Mouse (Mus musculus): ENCODE results near the gene Anxa1. TPM values are rescaled to one million over a fixed set of nuclear protein-coding genes. Genes with fewer than 3 reads are reported as not detected.

Anxa1 gene
- polyA plus RNA-seq (2015; fragmentation: Nextera tagmentation; extraction: Ambion mirVana): 76.7 and 106 TPM in 2 replicates

DNA sequence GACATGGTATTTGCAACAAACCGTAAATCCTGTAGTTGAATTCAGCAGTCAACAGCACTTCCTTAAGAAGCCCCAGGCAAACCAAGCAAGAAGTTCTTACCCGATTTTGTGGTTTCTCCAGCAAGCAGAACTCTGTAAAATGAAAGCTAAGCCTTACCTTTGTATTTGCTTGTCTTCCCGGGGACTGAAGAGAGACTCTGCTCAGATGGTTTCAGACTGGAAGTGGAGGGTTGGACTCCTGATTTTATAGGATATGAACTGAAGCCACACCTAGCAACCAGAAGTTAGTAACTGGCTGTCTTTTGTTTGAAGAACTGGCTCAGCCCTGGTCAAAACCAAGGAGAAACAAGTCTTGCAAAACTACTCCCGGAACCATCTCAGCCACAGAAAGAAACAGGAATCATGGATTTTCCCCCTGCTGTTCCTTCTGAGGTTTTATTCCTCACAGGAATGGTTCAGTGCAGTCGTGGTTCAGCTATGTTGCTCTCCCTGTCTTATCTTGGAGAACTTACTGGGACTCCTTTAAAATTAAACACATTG, at the start of gene Anxa1:
Gene Anxa1, minus strand, starts transcription at position 490 of the 540 bp plus-strand sequence.
- DNase-seq (ENCODE audit: low spot score): peak; percentile 7

DNA sequence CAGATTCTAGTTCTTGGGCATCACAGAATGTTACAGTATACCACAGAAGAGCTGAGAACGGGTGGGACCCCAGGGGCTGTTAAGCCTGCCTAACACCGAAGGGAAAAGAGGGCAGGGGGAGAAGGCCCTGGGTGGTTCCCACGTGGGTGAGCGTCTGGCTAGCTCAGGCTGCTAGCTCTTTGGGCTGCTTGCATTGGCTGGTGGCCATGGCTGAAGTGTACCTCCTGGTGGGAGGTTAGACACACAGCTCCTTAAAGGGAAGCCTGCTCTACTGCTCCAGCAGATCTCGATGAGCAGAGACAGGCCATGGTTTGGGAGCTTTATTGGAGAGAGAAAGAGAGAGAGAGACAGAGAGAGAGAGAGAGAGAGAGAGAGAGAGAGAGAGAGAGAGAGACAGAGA, 46.3 kb upstream of the Anxa1 start:
- DNase-seq (ENCODE audit: low spot score): no peak

DNA sequence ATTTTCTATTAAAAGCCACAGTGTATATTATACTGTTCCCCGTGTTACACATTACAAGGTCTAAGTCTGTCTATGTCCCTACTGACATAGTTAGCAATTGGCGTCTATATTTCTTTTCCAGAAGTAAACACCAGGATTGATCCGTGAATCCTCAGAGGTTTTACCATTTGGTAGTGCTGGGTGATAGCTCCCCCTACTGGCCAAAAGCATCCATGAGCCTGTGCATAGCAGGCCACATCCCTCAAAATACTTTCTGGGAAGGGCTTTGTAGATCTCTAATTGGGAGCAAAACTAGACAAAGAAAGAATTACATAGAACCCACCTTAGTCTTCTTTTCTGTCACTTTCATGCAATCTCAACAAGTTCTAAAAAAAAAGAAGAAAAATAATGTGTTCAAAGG, 43.8 kb upstream of the Anxa1 start:
- DNase-seq (ENCODE audit: low spot score): peak; percentile 47

DNA sequence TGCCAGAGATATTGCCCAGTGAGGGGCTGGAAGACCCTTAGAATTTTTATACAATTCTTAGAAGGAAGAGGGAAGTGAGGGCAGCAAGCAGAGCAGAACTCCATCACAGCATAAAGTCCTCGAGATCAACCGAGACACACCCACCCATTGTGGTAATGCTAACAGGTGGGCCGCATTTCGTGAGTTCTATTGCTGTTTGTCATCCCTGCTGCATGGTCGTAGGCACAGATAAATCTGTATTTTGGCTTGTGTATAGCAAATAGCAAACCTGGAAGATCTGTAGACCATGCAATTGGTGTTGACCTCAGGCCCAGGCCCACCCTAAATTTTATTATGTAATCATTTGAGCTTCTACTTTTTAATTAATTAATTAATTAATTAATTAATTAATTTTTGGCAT, 43.2 kb upstream of the Anxa1 start:
- DNase-seq (ENCODE audit: low spot score): no peak

DNA sequence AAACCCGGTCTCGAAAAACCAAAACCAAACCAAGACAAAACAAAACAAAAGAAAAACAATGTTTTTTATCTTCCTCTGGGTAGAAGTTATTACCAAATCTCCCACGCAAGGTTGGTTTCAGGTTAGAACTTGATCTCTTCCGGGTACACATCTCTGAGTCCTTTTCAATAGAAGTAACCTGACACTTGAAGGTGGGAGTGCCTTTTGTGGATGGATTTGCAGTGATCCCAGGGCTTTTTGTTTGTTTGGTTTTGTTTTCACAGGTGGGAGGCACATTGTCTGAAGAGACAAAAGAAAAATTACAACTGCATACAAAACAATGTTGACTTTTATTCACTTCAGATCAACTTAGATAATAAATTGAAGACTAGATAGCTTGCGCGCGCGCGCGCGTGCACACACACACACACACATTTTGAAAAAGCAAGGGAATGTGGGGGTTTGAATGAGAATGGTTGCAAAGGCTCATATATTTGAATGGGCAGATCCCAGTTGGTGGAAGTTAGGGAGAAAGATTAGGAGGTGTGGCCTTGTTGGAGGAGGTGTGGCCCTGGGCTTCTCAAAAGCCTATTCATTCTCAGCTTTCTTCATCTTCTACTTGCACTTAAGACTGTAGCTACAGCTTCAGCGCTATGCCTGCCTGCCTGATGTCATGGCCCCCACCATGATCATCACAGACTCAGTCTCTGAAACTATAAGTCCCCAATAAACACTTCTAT, 35.9 kb upstream of the Anxa1 start:
- DNase-seq (ENCODE audit: low spot score): no peak

DNA sequence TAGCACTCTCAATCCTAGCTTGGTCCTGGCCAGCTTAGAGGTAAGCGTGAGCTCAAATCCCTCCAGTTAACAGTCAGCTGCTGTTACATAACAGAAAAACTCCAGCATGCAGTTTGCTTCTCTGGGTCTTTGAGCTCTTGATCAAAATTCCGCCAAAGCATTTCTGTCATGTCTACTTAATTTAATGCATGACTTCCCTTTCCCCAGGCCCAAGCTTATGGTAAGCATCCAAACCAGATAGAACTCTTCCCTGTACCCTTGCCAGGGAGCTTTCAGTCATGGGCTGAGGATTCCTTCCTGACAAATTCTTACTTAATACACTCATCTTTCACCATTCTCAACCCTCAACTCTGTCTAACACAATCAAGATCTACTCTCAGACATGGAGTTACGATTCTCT, 20.5 kb upstream of the Anxa1 start:
- no peak for DNase-seq (ENCODE audit: low spot score)

DNA sequence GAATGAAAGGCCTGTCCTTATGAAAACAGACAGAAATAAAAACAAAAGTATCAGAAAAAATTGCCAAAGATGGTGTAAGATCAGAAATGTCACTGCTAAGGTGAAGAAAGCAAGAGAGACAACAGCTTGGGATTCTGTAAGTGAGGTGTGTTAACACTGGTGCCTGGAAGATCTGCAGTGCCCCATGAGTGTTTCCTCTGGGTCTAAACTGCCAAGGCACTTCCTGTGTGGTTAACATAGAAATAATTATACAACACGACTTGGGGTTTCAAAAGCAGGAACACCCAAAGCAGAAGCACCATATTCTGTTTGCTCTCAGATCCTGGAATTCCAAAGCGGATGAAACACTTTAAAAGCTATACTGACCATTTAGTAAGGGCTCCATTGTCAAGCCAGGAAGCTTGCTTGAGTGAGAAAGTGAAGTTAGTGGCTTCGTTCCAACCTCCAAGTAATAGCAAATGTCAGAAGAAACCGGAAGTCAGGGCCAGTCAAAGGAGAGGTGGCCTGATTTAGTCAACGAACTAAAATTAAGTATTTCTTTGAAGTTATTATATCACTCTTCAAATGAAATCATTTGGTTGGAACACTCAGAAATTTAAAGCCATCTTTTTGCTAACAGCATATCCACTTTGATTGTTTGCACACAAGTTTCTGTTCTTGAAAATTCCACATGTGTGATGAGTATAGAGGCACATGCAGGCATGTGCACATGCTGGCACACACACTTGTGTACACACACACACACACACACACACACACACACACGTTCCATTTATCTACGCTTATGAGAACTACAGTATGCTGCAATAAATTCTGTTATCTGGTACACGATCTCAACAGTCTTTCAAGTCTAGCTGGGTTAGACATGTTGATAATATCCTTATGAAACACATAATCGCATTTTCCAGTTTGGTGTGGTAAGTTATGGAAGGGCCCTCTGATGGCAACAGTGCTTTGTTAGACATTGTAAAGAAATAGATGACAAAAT, 19.1 kb upstream of the Anxa1 start:
- DNase-seq (ENCODE audit: low spot score): peak; percentile 43

DNA sequence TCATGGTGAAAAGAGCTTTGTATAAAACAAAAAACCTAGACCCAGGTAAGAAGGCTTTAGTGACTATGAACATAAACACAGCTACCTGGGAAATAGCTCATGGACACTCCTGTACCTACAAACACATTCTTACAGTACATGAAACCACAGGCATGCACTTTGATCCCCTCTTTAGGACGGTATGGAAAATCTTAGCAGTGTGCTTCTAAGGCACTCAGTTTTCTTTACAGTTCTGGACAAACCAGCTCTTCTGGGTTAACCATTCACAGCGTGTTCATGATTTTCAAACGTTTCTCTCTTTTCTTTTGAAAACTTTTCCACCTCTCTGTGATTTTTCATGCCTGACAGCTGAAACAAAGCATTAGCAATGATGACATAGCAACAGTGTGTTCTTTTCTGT, 15.7 kb upstream of the Anxa1 start:
- no peak for DNase-seq (ENCODE audit: low spot score)

DNA sequence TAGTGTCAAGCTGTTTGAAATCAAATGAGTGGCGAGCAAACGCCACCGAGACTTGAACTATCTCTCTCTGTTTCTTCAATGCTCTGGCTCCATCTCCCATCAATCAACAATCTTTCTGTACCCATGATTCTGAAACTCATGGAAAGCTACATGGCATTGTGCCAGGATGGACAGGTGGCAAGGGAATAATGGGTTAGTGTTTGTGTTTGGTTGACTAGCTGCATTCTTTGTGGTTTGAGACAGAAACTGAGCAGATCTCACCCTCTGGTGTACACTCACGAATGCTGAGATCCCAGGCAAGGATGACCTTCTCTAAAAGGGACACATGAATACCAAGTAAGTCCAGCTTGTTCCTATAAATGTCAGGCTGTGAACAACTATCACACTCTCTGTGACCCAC, 14.3 kb upstream of the Anxa1 start:
- DNase-seq (ENCODE audit: low spot score): no peak

DNA sequence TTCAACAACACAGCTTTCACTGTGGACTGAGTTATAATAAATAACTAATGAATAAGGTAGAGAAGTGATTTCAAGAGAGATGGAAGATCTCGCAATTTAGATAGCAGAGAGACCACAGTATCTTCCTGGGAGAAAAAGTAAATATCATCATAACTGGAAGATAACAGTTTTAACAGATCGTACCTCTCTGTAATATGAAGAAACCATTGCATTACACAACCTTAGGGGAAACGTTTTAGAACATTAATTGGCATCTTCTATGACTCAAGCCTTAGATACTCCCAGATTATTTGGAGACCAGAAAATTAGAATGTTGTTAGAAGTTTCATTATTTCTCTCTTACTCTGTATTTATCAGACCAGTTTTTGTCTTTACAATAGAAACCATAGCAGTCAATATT, 13.0 kb upstream of the Anxa1 start:
- DNase-seq (ENCODE audit: low spot score): no peak

DNA sequence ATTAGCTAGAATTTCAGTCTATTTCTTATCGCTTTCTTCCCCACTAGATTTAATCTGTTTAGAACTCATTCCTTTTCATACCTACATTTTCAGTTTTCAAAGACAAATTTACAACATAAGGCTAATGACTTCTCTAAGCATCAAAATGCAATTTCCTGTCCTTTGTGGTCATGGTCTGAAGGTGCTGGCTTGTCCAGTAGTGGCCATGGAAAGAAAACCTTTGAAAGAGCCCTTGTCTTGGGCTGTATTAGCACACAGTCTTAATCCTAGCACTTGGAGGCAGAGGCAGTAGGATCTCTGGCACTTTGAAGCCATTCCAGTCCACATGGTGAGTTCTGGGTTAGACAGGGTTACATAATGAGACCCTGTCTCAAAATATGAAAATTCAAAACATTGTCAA, 12.5 kb upstream of the Anxa1 start:
- DNase-seq (ENCODE audit: low spot score): no peak

DNA sequence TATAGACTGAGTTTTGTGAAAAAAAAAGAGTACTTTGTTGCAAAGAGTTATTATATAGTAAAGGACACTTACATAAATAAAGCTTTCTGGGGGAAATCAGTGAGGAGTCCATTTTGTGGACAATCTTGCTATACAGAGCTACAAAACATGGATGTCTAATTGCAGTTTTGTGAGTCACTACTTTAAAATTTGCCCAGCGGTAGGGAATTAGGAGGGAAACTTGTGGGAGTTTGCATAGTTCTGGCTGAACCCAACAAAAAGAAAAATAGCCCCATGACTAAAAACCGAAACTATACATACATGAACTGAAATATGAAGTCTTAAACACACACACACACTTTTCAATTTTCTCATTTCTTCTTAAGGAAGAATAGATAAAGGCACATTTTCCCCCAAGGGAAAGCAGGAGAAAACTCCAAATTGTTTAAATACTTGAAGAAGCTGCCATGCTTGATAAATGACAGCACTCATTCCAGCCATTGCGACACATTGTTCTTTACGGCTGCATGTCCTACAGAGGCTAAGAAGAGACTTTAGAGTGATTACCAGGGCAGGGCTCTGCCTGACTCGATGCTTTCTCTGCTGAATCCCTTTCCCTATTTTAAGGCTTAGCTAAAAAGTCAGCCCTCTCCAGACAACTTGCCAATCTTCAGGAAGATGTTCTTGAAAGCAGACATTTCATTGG, 11.9 kb upstream of the Anxa1 start:
- DNase-seq (ENCODE audit: low spot score): no peak

DNA sequence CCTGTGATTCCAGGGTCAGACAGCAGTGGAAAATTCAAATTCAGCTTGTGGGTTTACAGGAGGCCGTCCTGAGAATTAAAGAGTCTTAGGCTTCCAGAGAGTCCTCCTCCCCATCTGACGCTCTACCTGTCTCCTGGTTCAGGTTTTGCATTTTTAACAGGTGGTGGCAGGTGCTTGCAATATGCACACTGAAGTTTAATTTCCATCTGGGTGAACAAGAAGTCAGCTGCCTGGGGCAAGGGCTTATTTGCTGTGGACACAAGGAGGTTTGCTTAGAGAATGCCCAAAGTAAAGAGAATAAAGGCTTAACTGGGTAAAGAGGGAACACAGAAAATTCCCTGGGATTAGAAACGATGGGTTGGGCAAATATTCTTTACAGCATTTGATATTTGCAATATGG, 11.2 kb upstream of the Anxa1 start:
- no peak for DNase-seq (ENCODE audit: low spot score)

DNA sequence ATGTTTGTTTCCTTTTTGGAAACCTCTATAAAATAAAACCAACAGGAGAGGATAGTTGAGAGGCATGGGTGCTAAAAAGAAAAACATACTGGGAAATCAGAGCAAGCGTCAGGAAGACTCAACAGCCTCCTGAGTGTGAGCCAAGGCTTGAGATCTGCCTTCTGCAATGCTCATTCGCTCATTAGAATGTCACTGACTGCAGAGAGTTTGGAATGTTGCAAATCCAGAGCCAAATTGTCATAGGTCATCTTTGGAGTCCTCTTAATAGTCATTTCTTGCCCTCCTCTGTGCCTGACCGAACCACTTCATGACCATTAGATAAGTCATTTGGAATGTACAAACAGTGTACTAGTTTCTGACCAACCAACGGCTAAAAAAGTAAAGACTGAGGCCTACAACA, 8.4 kb upstream of the Anxa1 start:
- no peak for DNase-seq (ENCODE audit: low spot score)

DNA sequence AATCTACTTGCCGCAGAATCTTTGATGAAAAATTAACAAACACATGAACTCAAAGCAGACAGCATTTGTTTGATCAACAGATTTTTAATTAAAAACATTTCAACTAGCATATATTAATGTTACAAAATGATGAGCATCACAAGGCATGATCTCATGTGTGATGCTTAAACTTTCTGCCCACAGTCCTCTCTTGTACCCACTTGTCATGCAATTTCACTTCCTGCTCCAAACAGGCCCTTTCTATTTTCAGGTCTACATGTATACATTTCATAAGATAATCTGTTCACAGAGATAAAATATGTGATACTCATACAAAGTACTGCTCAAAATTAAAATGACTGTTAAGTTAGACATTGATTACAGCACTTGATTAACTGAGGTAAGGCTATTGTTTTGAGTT, 6.3 kb upstream of the Anxa1 start:
- DNase-seq (ENCODE audit: low spot score): no peak

DNA sequence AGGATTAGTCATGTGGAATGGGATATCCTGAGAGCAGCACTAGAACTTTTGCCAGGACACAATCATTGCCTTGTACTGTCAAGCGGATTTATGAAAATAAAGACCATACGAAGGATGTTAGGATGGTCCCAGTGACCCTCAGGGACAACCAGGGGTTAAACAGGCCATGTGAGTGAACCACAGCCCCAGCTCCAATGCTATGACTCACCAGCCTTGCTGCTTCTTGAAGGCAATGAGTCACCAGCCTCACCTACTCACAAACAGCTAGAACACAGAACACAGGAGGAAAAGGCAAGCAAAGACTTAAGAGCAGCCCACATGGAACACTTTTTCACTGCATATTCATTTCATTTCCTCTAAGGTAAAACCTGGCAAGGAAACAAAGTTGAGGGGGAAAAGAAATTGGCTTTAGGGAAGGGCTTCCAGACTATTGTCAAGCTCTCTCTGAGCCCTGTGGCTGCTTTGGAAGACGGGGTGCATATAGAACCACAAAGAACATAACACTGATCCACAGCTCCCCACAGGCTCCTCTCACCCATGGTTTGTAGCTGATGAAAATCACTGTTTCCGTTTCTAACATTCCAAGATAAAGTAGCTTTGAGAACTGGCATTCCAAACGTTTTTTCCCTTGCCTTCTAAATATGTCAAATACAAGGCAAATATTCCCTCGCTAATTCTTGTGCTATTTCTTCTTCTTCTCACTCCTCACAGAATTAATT, 3.0 kb upstream of the Anxa1 start:
- no peak for DNase-seq (ENCODE audit: low spot score)

DNA sequence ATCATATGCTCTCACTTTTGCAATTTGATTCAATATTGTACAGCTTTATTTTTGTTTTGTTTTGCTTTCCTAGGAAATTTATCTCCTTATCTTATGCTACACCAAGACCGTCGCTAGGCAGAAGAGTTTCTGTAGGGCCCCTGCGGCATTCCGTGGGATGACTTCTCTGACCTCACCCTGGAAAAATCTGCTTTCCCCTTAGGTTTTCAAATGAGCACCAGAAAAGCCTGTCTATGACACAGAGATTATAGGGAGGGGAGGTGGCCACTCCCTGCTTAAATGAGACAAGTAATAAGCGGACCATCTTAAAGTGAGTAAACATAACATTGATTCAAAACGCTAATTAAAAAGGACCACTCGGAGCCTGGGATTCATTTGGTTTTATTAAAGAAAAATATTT, 1.0 kb downstream of the Anxa1 start:
- no peak for DNase-seq (ENCODE audit: low spot score)

DNA sequence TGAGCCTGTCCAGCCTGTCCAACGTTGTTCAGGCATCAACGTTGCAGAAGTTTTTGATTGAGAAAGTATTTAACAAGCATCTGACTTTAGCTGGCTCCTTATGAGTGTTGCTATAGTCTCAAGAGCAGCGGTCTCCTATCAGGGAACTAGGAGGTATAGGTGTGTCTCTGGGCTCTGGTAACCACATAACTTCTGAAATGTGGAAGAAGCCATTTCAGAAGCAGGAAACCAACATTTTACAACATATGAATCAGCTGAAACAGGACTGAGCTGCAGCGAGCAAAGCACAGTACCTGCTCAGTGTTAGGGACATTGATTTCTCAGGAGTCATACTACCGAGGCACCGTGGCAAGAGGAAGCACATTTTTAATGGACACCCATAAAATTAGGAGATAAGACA, 1.5 kb downstream of the Anxa1 start:
- no peak for DNase-seq (ENCODE audit: low spot score)

DNA sequence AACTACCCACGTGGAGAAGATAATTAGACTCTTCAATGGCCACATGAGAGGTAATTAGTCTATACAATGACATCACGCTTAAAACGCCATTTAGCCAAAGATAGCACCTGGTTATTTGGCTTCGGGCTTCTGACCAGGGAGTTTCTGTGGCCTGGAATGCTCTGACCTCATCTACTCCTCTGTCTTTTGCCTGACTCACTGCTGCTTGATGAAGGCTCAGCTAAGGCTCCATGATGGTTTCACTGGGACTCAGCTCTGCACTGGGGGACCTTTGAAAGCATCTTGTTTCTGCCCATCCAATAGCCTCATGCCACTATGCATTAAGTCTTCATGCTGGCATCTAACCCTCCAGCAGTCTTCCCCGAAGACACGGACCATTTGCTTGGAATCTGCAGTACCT, 2.5 kb downstream of the Anxa1 start:
- DNase-seq (ENCODE audit: low spot score): no peak

DNA sequence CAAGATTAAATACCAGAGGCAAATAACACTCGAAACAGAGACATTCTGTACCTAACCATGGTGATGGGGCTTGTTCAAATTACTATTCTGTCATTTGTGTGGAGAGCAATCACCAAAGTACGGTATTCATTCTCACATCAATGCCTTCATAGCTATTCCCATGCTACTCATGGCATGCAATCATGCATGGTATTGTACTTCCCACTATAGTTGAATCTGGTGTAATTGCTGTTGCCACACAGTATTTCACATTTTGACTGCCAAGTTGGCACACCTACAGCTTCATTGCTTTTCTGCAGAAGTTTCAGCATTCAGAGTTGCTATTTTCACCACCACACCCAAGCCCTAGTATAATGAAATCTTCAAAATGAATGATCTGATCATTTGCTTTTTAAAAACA, 4.4 kb downstream of the Anxa1 start:
- DNase-seq (ENCODE audit: low spot score): no peak

DNA sequence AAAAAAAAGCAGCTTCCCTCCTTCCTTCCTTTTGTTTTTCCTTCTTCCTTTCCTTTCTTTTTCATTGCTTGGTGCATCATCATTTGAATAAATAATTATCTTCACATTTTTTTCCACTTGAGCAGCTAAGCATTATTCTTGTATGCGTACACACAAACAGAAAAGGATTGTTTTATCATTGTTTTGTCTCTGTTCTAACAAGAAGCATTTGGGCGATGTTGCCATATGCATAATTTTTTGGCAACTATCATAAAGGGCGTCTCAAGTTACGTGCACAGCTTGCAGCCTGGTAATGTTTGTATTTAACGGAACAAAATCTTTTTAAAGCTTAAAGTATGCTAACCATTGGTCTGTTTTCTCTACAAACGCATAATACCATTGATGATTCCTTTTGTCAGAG, 5.1 kb downstream of the Anxa1 start:
- no peak for DNase-seq (ENCODE audit: low spot score)
